Mouse (Mus musculus) hindbrain, postnatal 0 days (tissue): ENCODE results near the gene Borcs7. TPM values are rescaled to one million over a fixed set of nuclear protein-coding genes. Genes with fewer than 3 reads are reported as not detected.

Experiments used
- ATAC-seq: fragments of 200-750 bp; cut with Nextera tagmentation; 2 replicates; pipeline ENCODE4 v1.8.0; 2017; ENCODE audit warnings: mild to moderate bottlenecking, moderate TSS enrichment, moderate library complexity
- DNase-seq: peaks from one replicate; pipeline ENCODE4 v3.0.0-alpha.2; 2015; ENCODE audit warnings: low spot score
- H3K27ac ChIP-seq: fragments of 300-500 bp; sonication (generic); 2 replicates; pipeline ENCODE4 v1.5.1; 2014; ENCODE audit warnings: mild to moderate bottlenecking
- H3K27me3 ChIP-seq: fragments of 300-500 bp; sonication (generic); 2 replicates; pipeline ENCODE4 v1.6.1; 2014; ENCODE audit warnings: low read length, mixed read lengths; ENCODE audit not compliant: insufficient read depth
- H3K36me3 ChIP-seq: fragments of 300-500 bp; sonication (generic); 2 replicates; pipeline ENCODE4 v1.6.1; 2014; ENCODE audit warnings: low read length, mixed read lengths; ENCODE audit not compliant: insufficient read depth
- H3K4me1 ChIP-seq: fragments of 300-500 bp; sonication (generic); 2 replicates; pipeline ENCODE4 v1.6.1; 2014; ENCODE audit warnings: antibody characterized with exemption, low read length, mixed read lengths; ENCODE audit not compliant: insufficient read depth
- H3K4me2 ChIP-seq: fragments of 300-500 bp; sonication (generic); 2 replicates; pipeline ENCODE4 v1.6.1; 2014; ENCODE audit warnings: low read depth, mild to moderate bottlenecking, low read length, moderate library complexity, mixed read lengths
- H3K4me3 ChIP-seq: fragments of 300-500 bp; sonication (generic); 2 replicates; pipeline ENCODE4 v1.5.1; 2014; ENCODE audit warnings: low read length
- H3K9ac ChIP-seq: fragments of 300-500 bp; sonication (generic); replicated peaks from 2 replicates; pipeline ENCODE4 v1.6.1; 2014; ENCODE audit warnings: mild to moderate bottlenecking, low read length, moderate library complexity, mixed read lengths
- H3K9me3 ChIP-seq: fragments of 300-500 bp; sonication (generic); 2 replicates; pipeline ENCODE4 v1.6.1; 2016; ENCODE audit warnings: low read length, mixed read lengths
- CTCF ChIP-seq: IDR thresholded peaks from 2 replicates; pipeline ENCODE4 v1.5.1; 2016; ENCODE audit warnings: antibody characterized with exemption, control low read depth, low read depth
- WGBS: fragments of 180-500 bp; shearing (Covaris S2); extraction: QIAGEN DNeasy Blood & Tissue Kit; methylation state at CpG from one replicate; pipeline ENCODE4 v1.1.7; 2014; 5-methylcytosine and 5-hydroxymethylcytosine counted together
- polyA plus RNA-seq: library from polyadenylated mRNA; unstranded; fragments of >200 nt; fragmentation: Nextera tagmentation; extraction: Ambion mirVana; gene quantifications from 2 replicates; pipeline ENCODE4 v1.2.1, GENCODE M21; 2015
- total RNA-seq: library from RNA; depleted of rRNA; stranded (reverse); fragments of >200 nt; gene quantifications from 2 replicates; pipeline ENCODE4 v1.2.3, GENCODE M21; 2014

The Borcs7 gene
- total and polyA plus RNA-seq, 2 experiments from 2014 or later = 11.2 to 37.1 TPM

- H3K9ac ChIP-seq = no peak overlapping the region
- no peaks in the 10 kb centered on the region for H3K27me3 ChIP-seq
- DNase-seq (no peak), ATAC-seq (no peak)
- no peaks in the 10 kb centered on the region for H3K4me1 ChIP-seq
- H3K4me3 ChIP-seq = no peak overlapping the region
- H3K27ac ChIP-seq = no peak overlapping the region
- H3K4me2 ChIP-seq = no peak overlapping the region
- H3K9me3 ChIP-seq = no peaks in the 10 kb centered on the region
- WGBS = 77% methylated on average over 6 of the region's 6 CpGs
- no peak for TF ChIP-seq CTCF
- no peaks in the 10 kb centered on the region for H3K36me3 ChIP-seq
Measured at GRCm38 (mm10) chr19:46662784-46663183, 26.9 kb upstream of the Borcs7 start.

GRCm38 (mm10) chr19:46665474-46665873 lies 24.2 kb upstream of the Borcs7 start:
- ATAC-seq (0 out of 2 replicates have a peak, but pooled peaks have one; percentile 24), DNase-seq (peak; percentile 32)
- TF ChIP-seq CTCF = no peak
- H3K27ac ChIP-seq = no peak overlapping the region
- 44% methylated on average over 7 of the region's 7 CpGs for WGBS
- H3K4me3 ChIP-seq = no peak overlapping the region
- no peaks in the 10 kb centered on the region for H3K4me1 ChIP-seq
- no peaks in the 10 kb centered on the region for H3K27me3 ChIP-seq
- H3K36me3 ChIP-seq = no peaks in the 10 kb centered on the region
- H3K9me3 ChIP-seq = no peaks in the 10 kb centered on the region
- no peak overlapping the region for H3K4me2 ChIP-seq
- no peak overlapping the region for H3K9ac ChIP-seq

- H3K27me3 ChIP-seq = no peaks in the 10 kb centered on the region
- TF ChIP-seq CTCF = no peak
- DNase-seq = no peak
- H3K9me3 ChIP-seq = no peaks in the 10 kb centered on the region
- no peak overlapping the region for H3K9ac ChIP-seq
- ATAC-seq = no peak
- no peaks in the 10 kb centered on the region for H3K4me1 ChIP-seq
- H3K4me2 ChIP-seq = no peak overlapping the region
- no peak overlapping the region for H3K4me3 ChIP-seq
- WGBS = 53% methylated on average over 11 of the region's 11 CpGs
- H3K36me3 ChIP-seq = no peaks in the 10 kb centered on the region
- no peak overlapping the region for H3K27ac ChIP-seq
Measured at GRCm38 (mm10) chr19:46667300-46667699, 22.4 kb upstream of the Borcs7 start.

GRCm38 (mm10) chr19:46668263-46668662 lies 21.4 kb upstream of the Borcs7 start:
- no peaks in the 10 kb centered on the region for H3K4me1 ChIP-seq
- no peak overlapping the region for H3K9ac ChIP-seq
- H3K36me3 ChIP-seq = no peaks in the 10 kb centered on the region
- no peak overlapping the region for H3K4me3 ChIP-seq
- no peak for TF ChIP-seq CTCF
- no peak for ATAC-seq
- 89% methylated on average over 10 of the region's 10 CpGs for WGBS
- no peaks in the 10 kb centered on the region for H3K9me3 ChIP-seq
- no peak overlapping the region for H3K27ac ChIP-seq
- no peak overlapping the region for H3K4me2 ChIP-seq
- no peaks in the 10 kb centered on the region for H3K27me3 ChIP-seq
- DNase-seq = no peak

GRCm38 (mm10) chr19:46669802-46670201 lies 19.9 kb upstream of the Borcs7 start:
- ATAC-seq (no peak), DNase-seq (no peak)
- Histone ChIP-seq H3K4me1 (no peaks in the 10 kb centered on the region), H3K27me3 (no peaks in the 10 kb centered on the region), H3K4me3 (no peak overlapping the region), H3K4me2 (no peak overlapping the region), H3K27ac (no peak overlapping the region), H3K9me3 (no peaks in the 10 kb centered on the region), H3K9ac (no peak overlapping the region), H3K36me3 (no peaks in the 10 kb centered on the region)
- 85% methylated on average over 5 of the region's 5 CpGs for WGBS
- TF ChIP-seq CTCF = no peak

GRCm38 (mm10) chr19:46670691-46671090 lies 19.0 kb upstream of the Borcs7 start:
- no peaks in the 10 kb centered on the region for H3K27me3 ChIP-seq
- no peak overlapping the region for H3K9ac ChIP-seq
- DNase-seq (peak; percentile 80), ATAC-seq (peak; percentile 89)
- H3K9me3 ChIP-seq = no peaks in the 10 kb centered on the region
- no peaks in the 10 kb centered on the region for H3K4me1 ChIP-seq
- TF ChIP-seq CTCF = peak; percentile 93
- no peak overlapping the region for H3K4me2 ChIP-seq
- H3K27ac ChIP-seq = no peak overlapping the region
- no peaks in the 10 kb centered on the region for H3K36me3 ChIP-seq
- no peak overlapping the region for H3K4me3 ChIP-seq
- 27% methylated on average over 13 of the region's 13 CpGs for WGBS

- Histone ChIP-seq H3K9ac (no peak within 1 kb of the TSS), H3K27ac (no peak within 1 kb of the TSS), H3K4me3 (no peak within 1 kb of the TSS), H3K4me1 (no peaks in the 10 kb centered on the region), H3K4me2 (no peak within 1 kb of the TSS), H3K27me3 (no peaks in the 10 kb centered on the region), H3K9me3 (no peaks in the 10 kb centered on the region), H3K36me3 (no peaks in the 10 kb centered on the region)
- DNase-seq (no peak), ATAC-seq (no peak)
- WGBS = 72% methylated on average over 5 of the region's 5 CpGs
- no peak for TF ChIP-seq CTCF
Measured at GRCm38 (mm10) chr19:46672766-46673418, 16.8 kb upstream of the Borcs7 start, which contains the start of gene Cyp17a1. Gene Cyp17a1, minus strand, starts transcription at chr19:46673172.
